Mouse (Mus musculus) urinary bladder, adult 18-20 months (tissue): ENCODE data around the gene Ntrk3.

Experiments used
- DNase-seq, 2 experiments: peaks; one replicate each; pipeline ENCODE4 v3.0.0; 2022; ENCODE audit warnings: low spot score in 2 of 2, mixed read lengths in 2 of 2

The Ntrk3 gene

DNA sequence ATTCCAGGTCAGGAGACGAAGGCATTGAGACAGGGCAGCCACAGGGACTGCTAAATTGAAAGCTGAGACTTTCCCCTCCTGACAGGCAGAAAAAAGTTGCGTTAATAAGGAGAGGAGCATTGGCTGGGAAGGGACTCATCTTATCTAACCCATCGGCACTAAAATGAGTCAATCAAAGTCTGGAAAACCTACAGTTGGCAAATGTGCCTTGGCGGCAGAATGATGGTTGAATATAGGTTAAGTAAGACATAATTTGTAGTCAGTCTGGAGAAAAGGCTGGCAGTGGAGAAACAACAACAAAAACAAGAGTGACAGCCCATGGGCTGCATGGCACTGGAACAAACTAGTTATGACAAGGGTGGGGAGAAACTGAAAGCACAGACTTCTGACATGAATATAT is 360.9 kb downstream of the Ntrk3 start:
- DNase-seq: no peak

DNA sequence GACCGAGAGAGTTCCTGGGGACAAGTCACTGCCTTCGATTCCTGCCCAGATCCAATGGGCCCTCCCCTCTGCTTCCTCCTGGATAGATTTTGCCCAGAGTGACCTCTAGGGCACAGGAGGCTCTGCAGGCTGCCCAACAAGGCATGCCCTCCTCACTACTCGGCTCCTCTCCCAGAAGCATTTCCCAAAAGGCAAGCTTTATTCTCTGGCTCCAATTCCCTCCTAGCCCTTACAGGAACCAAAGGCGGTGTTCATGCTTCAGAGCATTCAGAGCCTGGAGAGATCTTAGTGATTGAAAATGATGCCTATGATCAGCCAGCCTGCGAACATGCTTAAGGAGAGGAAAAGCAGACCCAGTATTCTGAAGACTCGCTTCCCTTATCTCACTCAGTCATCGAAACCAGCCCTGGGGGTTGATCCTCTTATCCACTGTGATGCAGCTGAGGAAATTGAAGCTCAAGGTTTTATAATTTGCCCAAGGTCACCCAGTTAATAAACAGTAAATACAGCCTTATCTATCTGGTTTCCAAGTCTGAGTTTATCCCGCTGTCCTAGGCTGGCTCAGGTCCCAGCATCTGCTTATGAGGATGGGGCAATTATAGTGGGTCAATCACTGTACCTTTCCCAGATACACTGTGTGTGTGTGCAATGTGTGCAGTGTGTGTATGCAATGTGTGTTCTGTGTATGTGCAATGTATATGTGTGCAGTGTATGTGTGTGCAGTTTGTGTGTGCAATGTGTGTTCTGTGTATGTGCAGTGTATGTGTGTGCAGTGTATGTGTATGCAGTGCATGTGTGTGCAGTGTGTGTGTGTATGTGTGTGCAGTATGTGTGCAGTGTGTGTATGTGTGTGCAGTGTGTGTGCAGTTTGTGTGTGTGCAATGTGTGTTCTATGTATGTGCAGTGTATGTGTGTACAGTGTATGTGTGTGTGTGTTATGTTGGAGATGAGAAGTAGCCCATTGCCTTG is 376.2 kb downstream of the Ntrk3 start:
- no peak for DNase-seq

DNA sequence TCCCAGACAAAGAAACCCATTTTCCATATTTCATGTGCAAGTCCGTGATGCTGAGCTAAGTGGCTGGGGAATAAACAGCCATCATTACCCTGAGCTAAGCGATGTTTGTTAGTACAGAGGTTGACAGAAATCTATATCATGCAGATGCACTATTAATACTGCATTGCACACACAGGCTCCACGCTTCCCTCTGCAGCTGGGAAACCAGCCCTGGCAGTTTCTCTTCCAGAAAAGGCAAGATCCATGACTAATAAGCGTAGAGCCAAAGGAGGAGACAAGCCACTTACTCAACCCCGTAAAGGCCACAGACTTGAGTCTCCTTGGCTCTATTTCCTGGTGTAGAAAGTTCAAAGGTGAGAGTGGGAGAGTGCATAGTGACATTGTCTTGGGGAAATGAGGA is 390.3 kb downstream of the Ntrk3 start:
- no peak for DNase-seq

DNA sequence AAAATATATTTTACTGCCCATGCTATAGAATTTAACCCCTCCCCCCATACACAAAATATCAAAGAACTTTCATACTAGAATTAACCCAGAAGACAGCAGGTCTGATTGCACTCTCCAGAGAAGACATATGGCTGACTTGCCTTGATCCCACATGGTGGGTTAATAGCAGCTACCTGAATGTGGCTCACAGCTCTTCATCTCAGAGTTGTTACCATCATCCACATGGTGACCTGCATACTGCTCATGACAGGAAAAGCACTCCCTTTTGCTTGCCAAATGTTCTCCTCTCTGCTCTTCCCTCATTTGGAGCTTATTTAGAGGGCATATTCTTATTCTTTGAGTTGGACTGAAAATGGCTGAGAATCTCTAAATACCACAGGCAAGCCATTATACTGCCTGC is 404.4 kb downstream of the Ntrk3 start:
- no peak for DNase-seq

DNA sequence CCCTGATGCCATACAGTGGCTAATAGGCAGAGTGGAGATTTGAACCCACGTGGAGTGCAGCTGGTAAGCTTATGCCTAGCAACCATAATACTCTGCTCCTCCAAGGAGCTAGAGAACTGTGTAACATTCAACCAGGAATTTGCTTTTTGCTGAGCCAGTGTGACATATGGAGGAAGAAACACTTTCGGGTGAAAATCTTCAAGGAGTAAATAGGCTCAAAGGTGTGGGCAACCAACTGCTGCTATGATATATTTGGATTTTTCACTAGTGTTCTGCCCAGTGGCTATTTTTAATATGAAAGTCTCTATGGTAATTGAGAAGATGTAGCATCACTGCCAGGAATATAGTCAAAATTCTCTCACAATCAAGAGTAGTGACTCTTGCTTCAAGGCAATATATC is 409.5 kb downstream of the Ntrk3 start:
- DNase-seq: no peak

DNA sequence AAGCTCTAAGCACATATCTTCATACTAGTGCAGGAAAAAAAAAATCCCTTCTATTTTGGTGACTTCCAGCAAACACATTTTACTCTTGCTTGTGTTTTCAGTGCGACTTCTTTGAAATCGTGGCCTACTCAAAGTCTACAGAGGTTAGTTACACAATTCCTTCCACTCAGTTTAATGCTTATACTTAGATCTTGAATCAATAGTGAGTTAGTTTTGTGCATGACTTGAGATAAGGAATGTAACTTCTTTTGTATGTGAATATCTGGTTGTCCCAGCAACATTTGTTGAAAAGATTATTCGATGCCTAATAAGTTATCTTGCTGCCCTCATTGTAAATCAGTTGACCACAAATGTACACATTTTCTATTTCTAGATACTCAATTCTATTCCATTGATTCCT is 411.6 kb downstream of the Ntrk3 start:
- DNase-seq: no peak

DNA sequence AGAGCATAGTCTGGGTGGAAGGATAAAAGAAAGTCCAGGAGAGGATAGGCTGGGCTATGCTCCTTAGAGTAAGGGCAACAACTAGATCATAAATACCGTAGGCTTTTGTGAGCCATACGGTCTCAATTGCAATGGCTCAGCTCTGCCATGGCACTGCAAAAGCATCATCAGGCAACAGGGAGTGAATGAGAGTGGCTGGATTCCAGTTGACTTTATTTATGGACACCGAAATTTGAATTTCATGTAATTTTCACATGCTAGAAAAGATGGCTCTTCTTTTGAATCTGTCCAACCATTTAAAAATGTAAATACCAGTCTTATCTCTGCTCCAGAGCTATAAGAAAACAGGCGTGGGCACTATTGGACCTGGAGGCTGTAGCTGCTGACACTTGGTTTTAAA is 419.2 kb downstream of the Ntrk3 start:
- DNase-seq: no peak

DNA sequence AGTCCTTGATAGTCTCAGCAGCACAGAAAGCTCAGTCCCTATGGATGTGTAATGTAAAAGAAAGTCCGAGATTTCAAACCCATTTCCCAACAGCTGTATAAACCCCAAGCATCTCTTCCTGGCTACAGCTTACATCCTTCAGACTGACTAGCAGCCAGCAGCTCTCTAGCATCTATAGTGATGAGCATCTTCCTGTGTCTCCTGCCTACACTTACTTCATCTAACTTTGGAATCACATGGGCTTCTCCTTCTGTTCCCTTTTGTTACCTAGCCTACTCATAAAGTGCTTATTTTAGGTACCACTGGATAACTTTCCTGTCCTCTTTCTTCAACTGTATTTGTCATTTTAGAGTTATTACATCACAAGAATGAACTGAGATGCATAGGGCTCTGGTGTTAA is 432.0 kb downstream of the Ntrk3 start:
- DNase-seq: no peak

DNA sequence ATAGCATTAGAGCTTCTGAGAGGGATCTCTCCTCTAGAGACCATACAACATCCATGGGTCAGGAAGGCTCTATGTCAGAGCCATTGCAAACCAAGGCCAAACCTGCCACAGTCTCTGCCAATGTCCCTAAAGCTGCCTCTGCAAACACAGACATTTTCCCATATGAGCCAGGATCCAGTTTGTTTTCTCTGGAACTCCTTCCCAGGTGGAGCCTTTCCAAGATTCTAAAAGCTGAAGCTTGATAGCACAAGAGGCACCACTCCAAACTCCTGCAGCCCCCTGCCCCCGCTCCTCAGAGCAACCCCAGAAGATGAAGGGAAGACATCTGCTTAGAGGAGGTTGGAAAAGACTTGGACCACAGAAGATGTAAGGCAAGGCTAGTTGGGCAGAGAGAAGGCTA is 432.8 kb downstream of the Ntrk3 start:
- no peak for DNase-seq

DNA sequence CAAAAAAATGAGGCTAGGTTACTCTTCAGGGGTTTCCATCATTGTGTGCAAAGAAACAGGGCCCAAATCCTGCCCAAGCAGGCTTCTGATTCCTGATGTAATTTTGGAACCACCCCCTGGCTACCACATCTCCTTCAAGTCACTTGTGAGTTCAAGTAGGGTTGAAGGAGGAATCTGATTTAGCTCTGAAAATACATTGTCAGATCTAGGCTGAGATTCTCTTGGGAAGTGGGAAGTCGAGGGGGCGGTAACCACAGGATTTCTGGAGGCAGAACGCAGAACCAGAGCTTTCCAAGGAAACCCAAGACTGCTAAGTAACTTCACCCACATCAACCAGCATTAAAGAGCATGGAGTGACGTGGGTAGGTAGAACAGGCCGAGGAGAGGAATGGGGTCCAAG is 440.5 kb downstream of the Ntrk3 start:
- no peak for DNase-seq

DNA sequence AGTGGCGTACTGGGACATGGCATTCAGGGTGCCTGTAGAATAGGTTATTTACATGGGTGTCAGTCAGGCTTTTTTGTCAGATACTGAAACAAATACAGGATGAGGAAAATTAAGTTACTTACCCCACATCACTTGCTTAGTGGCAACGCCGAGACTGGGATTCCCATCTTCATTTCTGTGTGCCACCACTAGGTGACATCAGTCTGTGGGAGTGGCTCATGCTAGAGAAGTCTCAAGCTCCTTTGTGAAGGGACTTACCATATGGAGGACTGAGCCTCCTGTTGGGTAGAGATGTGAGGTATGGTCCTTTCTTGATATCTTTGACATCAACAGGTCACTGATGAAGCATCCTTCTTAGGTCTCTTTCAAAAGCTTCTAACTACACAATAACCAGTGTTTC is 443.5 kb downstream of the Ntrk3 start:
- DNase-seq: no peak

DNA sequence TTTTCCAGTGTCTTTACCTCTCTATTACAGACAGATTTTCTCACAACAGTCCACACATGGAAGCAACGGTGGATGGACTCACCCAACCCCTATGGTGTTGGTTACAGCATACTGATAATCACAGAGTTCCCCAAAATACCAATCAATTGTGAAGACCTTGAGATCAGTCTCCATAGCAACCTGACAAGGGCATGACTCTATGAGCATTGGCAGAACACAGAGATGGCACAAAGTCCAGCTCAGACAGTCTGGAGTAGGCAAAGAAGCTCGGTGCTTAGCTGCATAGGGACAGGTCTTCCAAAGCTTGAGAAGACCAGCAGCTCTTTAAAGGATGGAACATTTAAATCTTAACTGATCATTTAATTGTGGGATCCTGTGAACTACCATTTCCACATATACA is 447.6 kb downstream of the Ntrk3 start:
- no peak for DNase-seq

DNA sequence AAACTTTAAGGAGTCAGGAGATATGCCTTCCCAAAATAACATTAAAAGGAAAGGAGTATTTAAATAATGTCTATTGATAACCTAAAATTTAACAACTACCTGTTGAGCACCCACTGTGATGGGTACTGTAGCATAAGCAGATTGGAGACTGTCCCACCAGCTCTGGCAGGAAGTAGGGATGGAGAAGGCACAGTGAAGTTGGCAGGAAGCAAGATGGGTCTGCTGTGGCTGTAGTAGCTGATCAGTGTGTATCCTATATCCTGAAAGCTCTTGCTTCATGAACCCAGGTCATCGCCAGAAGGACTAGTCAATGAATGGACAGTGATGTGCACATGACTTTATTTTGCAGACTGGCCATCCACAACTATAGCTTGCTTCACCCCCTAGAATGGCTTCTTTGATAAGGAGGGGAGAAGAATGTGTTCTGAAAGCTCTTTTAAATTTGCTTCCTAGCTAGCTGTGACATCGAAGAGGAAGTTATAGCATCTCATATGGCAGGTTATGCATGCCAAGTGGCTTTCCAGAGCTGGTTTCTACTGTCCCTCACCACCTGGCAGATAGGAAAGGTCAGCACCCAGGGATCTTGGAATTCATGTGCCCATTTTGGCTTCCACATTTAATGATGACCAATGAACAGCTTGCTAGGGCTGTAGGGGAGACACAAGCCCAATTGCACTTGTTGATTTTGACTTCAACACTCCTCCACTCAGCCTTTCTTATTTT is 451.1 kb downstream of the Ntrk3 start:
- DNase-seq: no peak

DNA sequence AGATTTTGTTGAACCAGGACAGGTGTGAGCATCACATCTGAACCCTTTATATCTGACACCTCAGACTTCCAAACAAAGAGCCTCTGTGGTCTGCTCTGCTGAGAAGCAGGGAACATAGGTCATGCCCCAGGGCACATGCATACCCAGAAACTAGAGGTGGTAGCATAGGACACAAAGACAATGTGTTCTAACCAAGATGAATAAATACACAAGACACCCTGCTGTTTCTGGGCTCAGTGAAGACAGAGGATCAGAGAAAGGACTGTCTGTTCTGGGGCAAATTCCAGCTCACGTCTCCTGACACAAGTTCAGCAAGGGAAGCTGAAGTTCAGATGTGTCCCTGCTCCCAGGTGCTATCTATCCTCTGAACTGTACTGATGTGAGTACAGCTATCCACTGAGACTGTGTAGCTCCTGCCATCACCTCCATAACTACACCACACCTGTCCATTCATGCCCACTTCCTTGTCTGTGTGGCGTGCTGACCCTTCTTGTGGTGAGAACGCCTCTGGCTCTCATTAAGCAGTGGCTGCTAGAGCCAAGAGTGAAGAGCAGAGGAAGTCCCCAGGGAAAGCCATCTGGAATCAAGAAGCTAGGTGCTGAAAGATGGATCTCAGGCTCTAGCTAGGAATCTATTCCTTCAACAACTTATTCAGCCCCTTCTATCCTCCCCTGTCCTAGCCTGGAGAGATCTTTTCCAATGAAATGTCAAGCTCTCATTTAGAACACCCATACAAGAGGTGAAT is 468.1 kb downstream of the Ntrk3 start:
- no peak for DNase-seq

DNA sequence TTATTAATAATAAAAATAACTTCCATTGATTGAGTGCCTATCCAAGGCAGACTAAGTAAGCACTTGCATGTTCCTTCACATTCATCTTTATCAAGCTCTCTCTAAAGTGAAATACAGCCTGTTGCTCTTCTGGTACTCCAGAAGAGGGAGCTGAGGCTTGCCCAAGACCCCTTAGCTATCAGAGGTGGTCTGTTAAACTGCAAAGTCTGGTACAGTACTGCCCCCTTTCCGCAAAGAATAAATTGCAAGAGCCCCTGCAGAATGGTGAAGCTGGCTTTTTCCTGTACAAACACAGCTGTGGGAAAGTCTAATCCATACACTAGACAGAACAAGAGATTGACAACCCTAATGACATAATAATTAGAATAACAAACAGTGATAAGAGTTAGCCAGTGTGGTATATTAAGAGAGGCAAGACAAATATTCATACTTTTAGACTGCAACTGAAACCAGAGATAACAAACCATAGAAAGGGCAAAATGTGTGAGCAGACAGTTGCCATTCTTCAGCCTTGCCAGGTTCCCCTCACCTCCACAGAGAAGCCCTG is 470.3 kb downstream of the Ntrk3 start:
- DNase-seq: no peak

DNA sequence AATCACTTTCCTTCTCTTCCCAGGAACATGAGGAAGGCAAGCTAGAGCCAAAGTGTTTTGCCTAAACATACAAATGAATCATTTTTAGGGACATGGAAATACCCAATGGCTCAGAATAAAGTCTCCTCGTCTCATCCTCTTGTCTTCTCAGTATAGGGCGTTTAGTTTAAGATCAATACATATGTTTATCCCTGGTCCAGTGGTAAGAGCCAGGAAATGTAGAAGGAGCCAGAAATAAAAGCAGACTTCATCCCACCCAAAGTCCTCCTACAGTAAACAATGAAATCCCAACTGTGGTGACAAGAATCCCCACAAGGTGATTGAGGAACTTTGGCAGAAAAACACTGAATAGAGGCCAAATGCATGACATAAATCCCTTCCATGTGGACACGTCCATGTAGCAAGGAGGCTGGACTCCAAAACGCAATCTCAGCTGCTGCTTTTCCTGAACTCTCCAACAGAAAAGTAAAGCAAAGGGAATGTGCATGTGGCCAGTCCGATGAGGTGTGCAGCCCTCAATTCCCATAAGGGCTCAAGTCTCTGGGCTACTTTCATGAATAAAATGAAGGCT is 473.3 kb downstream of the Ntrk3 start:
- no peak for DNase-seq

DNA sequence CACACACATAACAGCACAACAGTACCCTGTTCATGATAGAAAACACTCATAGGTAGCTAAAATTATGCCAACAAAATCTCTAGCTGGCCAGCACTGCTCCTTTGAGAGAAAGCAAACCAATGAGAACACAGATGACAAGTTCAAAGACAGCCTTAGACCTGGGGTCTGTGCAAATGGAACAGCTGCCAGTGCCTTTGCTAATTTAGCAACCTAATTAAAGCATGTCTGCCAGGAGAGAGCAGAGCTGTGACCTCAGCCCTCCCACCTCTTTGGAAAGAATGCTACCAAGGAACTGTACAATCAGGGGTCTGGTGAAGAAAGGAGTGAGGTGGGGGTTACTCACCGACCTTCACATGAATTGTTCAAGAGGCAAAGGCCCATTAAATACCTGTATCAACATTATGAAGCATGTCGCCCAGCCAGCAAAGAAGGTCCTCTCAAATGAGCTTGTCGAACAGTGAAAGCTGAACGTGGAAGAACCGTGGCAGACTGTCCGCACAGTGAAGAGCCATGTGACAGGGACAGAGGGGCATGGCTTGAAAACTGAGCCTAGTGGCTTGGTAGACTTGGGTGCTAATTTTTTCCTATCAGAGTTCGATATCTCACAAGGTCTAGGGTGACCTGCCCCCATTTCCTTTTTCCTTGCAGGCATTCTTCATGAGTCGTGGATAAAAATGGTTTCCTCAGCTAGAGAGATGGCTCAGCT is 476.2 kb downstream of the Ntrk3 start:
- DNase-seq: no peak

DNA sequence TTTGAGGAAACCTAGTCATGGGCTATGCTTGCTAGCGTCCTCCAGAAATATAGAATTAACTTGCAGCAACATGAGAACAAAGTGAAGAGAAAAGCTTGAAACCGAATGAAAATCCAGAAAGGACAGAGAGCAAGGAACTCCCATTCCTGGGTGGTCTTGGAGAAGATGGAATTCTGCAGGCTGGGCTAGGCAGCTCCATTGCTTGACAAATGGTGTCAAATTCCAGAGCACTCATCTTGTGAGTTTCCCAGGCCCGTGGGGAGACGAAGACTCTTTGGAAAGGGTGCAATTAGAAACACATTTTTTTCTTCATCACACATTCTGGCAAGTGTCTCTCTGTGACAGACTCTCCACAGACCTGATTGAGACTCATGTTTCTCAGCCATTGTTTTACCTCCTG is 479.7 kb downstream of the Ntrk3 start:
- DNase-seq: no peak

DNA sequence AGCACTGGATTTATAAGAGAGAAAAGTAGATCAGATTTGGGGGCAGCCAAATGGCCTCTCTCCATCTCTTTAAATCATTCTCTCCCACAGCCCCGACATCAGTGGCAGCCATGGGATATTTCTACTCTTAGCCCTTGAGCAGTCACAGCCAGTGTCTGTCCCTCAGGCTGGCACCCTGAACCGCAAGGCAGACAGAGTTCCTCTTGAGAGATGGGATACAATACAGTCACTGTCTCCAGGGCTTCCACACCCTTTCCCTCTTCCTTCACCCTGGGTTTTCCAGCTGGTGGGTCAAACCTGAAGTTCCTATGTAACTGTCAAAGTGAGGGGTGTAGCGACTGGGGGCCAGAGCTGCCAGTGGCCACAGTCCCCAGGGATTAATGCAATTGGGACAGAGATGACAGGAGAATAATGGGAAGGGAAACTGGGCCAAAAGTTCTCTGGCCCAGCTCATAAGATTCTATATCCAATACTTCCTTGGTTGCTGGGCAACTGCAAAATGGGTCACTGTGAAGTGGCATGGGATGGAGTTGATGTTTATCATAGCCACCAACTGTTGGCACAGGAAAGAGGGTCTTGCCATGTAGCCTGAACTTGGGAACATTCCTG is 483.9 kb downstream of the Ntrk3 start:
- DNase-seq: no peak

DNA sequence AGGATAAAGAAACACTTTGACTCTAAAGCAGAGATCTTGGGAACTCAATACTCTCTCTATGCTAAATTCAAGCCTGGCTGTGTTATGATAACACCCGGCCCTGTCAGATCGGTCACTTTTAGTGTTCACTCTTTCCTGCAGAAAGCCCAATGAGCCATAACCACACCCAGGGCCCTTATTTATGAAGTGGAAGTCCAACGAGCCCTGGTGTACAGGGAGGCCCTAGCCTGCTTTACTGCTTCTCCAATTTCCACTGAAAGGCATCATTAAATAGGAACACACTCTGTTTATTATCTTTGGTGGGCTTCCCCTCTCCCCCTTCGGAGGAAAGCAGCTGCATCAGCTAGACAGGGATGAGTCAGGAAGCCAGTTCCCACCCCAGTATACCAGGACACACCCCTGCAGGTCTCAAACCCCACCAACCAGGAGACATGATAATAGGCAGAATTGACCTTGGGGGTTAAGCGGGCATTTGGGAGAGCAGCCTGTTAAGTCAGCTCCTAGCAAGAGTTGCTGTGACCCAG is 489.6 kb downstream of the Ntrk3 start:
- no peak for DNase-seq
